Mouse (Mus musculus): ENCODE data around the gene Sgcd. TPM values are rescaled to one million over a fixed set of nuclear protein-coding genes. Genes with fewer than 3 reads are reported as not detected.

The Sgcd gene
- polyA plus RNA-seq, 1 experiment = not detected

GRCm38 (mm10) chr11:47073538-47073937, 915.2 kb downstream of the Sgcd start:
- Histone ChIP-seq H3K4me3 (ENCODE audit: insufficient read depth, low read depth, low read length) (no peak overlapping the region), H3K4me1 (ENCODE audit: control insufficient read depth, insufficient read depth, low read length) (no peaks in the 10 kb centered on the region), H3K27ac (ENCODE audit: insufficient read depth, low read depth, low read length) (no peak overlapping the region)
- TF ChIP-seq CTCF (IDR thresholded peaks at IDR 0.05; ENCODE audit: insufficient read depth, low read depth, low read length) = no peak
- TF ChIP-seq POLR2A (IDR thresholded peaks at IDR 0.05; ENCODE audit: insufficient read depth, low read depth, low read length) = no peak
- 10% methylated on average over 1 of the region's 1 CpGs for WGBS

- TF ChIP-seq CTCF (IDR thresholded peaks at IDR 0.05; ENCODE audit: insufficient read depth, low read depth, low read length) (no peak), POLR2A (IDR thresholded peaks at IDR 0.05; ENCODE audit: insufficient read depth, low read depth, low read length) (no peak)
- Histone ChIP-seq H3K4me3 (ENCODE audit: insufficient read depth, low read depth, low read length) (no peak overlapping the region), H3K27ac (ENCODE audit: insufficient read depth, low read depth, low read length) (no peak overlapping the region), H3K4me1 (ENCODE audit: control insufficient read depth, insufficient read depth, low read length) (no peaks in the 10 kb centered on the region)
- 93% methylated on average over 2 of the region's 2 CpGs for WGBS
Observed at GRCm38 (mm10) chr11:47071161-47071560, 917.6 kb downstream of the Sgcd start.

DNA sequence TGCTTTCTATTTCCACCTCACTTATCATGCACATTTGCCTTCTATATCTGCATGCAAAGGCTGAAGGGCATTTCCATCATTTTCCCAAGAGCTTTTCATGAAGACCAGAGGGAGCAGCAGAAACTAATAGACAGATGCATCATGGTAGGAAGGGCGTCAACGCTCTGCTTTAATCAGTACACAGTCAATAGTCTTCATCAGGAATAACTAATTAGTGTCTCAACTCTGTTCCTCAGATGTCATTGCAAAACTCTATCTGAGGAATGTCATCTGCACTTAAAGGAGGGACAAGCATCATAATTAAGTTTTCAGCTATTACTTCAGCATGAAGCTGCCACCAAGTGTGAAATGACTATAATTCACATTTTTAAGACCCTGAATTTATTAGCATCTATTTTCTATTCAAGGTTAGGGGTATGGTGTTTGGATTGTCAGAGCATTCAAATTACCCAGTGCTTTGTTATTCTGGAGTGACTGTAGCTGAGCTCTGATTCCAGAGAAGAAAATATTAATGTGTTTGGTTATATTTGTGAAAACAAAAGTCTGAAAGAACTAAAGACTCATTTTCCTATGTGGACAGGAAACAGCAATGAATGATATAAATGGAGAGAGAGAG, 918.9 kb downstream of the Sgcd start:
- no peak overlapping the region for H3K4me3 ChIP-seq (ENCODE audit: insufficient read depth, low read depth, low read length)
- 61% methylated on average over 2 of the region's 2 CpGs for WGBS
- no peak for TF ChIP-seq CTCF (IDR thresholded peaks at IDR 0.05; ENCODE audit: insufficient read depth, low read depth, low read length)
- no peak for TF ChIP-seq POLR2A (IDR thresholded peaks at IDR 0.05; ENCODE audit: insufficient read depth, low read depth, low read length)

DNA sequence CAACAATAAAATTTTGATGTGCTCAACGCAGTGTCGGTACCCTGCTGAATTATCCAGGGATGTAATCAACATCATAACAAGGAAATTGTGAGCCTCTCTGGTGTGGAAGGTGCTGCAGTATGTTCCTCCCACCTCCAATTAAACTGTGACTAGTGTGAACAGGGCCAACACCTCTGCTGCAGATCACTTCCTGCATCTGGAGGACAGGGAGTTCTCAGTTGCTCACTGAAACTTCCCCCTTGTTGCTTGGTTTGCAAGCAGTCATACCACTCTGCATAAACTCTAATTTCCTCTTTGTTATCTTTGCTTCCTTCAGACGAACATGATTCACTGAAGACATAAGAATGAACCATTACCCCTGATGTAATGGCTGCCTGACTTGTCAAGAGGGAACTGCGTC, 925.1 kb downstream of the Sgcd start:
- 80% methylated on average over 4 of the region's 4 CpGs for WGBS
- no peaks in the 10 kb centered on the region for H3K4me1 ChIP-seq (ENCODE audit: control insufficient read depth, insufficient read depth, low read length)
- H3K27ac ChIP-seq (ENCODE audit: insufficient read depth, low read depth, low read length) = no peak overlapping the region
- H3K4me3 ChIP-seq (ENCODE audit: insufficient read depth, low read depth, low read length) = no peak overlapping the region
- TF ChIP-seq CTCF (IDR thresholded peaks at IDR 0.05; ENCODE audit: insufficient read depth, low read depth, low read length) = no peak
- TF ChIP-seq POLR2A (IDR thresholded peaks at IDR 0.05; ENCODE audit: insufficient read depth, low read depth, low read length) = no peak

More for the DNA sequence above, 918.9 kb downstream of the Sgcd start:
- Histone ChIP-seq H3K27ac (ENCODE audit: insufficient read depth, low read depth, low read length) (no peak overlapping the region), H3K4me1 (ENCODE audit: control insufficient read depth, insufficient read depth, low read length) (no peaks in the 10 kb centered on the region)

DNA sequence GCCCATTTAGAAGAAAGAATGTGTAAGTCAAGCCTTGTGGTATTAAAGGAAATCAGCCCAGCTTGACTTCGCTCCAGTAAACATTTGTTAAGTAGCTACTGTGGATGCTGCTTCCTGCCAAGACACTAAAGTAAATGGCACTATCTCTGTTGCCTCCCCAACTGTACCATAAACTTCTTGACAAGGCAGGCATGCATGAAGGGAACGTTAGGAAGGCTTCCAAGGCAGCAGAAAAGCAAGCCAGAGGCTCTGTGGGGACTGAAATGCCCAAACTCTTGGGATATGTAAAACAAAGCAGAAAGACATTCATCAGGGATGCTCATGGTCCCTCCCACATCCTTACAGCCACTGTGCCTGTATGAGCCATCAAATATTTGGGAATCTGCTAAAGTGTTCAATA, 938.4 kb downstream of the Sgcd start:
- WGBS = 42% methylated on average over 2 of the region's 2 CpGs
- Histone ChIP-seq H3K4me3 (ENCODE audit: insufficient read depth, low read depth, low read length) (no peak overlapping the region), H3K27ac (ENCODE audit: insufficient read depth, low read depth, low read length) (no peak overlapping the region), H3K4me1 (ENCODE audit: control insufficient read depth, insufficient read depth, low read length) (no peaks in the 10 kb centered on the region)
- TF ChIP-seq CTCF (IDR thresholded peaks at IDR 0.05; ENCODE audit: insufficient read depth, low read depth, low read length) = no peak

DNA sequence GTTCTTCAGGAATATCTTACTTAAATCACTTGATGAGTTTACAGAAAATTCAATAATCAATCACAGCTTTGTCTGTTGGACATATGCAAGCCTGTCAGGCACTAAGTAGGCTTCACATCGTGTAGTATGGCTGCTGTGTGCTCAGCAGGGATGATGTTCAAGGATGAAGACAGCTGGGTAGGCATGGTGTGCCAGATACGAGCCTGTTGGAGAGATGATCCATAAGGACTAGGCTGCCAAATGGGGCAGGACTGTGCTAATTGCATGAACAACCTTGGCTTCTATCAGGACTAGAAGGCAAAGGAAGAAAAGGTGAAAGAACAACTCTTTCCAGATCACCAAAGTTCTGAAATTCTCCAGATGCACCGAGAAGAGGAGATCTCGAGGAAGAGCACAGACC, 939.0 kb downstream of the Sgcd start:
- TF ChIP-seq POLR2A (IDR thresholded peaks at IDR 0.05; ENCODE audit: insufficient read depth, low read depth, low read length) (no peak), CTCF (IDR thresholded peaks at IDR 0.05; ENCODE audit: insufficient read depth, low read depth, low read length) (no peak)
- Histone ChIP-seq H3K4me3 (ENCODE audit: insufficient read depth, low read depth, low read length) (no peak overlapping the region), H3K4me1 (ENCODE audit: control insufficient read depth, insufficient read depth, low read length) (no peaks in the 10 kb centered on the region), H3K27ac (ENCODE audit: insufficient read depth, low read depth, low read length) (no peak overlapping the region)
- WGBS = 85% methylated on average over 4 of the region's 4 CpGs

DNA sequence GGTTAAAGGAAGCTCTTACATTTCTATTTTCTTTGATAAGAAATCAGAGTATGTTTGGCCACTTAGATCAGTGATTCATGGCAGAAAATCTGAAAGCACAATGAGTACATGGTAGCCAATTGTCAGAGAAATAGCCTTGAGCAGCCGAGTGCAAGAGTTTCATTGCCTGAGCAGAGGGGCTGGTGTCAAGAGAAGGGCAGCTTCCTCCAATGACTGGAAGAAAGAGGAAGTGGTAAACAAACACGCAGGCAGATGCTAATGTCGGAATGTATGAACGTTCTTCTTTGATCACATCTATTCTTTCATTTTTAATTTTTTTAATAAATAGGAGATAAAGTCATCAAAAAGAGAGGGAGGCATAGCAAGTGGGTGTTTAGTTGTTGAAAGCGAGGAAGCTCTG, 956.5 kb downstream of the Sgcd start:
- TF ChIP-seq POLR2A (IDR thresholded peaks at IDR 0.05; ENCODE audit: insufficient read depth, low read depth, low read length) = no peak
- no peak for TF ChIP-seq CTCF (IDR thresholded peaks at IDR 0.05; ENCODE audit: insufficient read depth, low read depth, low read length)
- Histone ChIP-seq H3K27ac (ENCODE audit: insufficient read depth, low read depth, low read length) (no peak overlapping the region), H3K4me3 (ENCODE audit: insufficient read depth, low read depth, low read length) (no peak overlapping the region), H3K4me1 (ENCODE audit: control insufficient read depth, insufficient read depth, low read length) (no peaks in the 10 kb centered on the region)
- 90% methylated on average over 5 of the region's 5 CpGs for WGBS

DNA sequence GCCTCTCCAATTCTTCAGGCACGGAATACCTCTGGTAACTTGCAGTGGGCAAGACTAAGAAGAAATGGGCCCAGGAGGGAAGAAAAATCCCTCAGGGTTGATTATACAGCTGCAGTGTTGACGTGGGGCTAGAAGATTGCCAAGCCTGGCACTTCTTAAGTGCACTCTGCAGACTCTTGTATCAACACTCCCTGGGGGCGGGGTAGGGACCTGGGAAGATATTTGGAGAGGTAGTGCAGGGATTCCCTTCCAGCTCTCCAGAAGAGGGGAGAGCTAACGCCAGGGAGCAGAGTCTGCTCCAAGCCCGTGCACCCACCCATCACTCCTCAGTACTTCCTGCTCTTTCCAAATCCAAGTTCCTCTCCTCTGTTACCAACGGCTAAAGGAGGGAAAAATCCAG, 967.9 kb downstream of the Sgcd start:
- TF ChIP-seq POLR2A (IDR thresholded peaks at IDR 0.05; ENCODE audit: insufficient read depth, low read depth, low read length) = no peak
- no peak for TF ChIP-seq CTCF (IDR thresholded peaks at IDR 0.05; ENCODE audit: insufficient read depth, low read depth, low read length)
- Histone ChIP-seq H3K27ac (ENCODE audit: insufficient read depth, low read depth, low read length) (no peak overlapping the region), H3K4me3 (ENCODE audit: insufficient read depth, low read depth, low read length) (no peak overlapping the region), H3K4me1 (ENCODE audit: control insufficient read depth, insufficient read depth, low read length) (no peaks in the 10 kb centered on the region)
- WGBS = 59% methylated on average over 6 of the region's 6 CpGs

- Histone ChIP-seq H3K4me3 (ENCODE audit: insufficient read depth, low read depth, low read length) (no peak overlapping the region), H3K4me1 (ENCODE audit: control insufficient read depth, insufficient read depth, low read length) (no peaks in the 10 kb centered on the region), H3K27ac (ENCODE audit: insufficient read depth, low read depth, low read length) (no peak overlapping the region)
- WGBS = 66% methylated on average over 2 of the region's 2 CpGs
- TF ChIP-seq POLR2A (IDR thresholded peaks at IDR 0.05; ENCODE audit: insufficient read depth, low read depth, low read length) = no peak
- TF ChIP-seq CTCF (IDR thresholded peaks at IDR 0.05; ENCODE audit: insufficient read depth, low read depth, low read length) = no peak
Observed at GRCm38 (mm10) chr11:47018139-47018538, 970.6 kb downstream of the Sgcd start.

DNA sequence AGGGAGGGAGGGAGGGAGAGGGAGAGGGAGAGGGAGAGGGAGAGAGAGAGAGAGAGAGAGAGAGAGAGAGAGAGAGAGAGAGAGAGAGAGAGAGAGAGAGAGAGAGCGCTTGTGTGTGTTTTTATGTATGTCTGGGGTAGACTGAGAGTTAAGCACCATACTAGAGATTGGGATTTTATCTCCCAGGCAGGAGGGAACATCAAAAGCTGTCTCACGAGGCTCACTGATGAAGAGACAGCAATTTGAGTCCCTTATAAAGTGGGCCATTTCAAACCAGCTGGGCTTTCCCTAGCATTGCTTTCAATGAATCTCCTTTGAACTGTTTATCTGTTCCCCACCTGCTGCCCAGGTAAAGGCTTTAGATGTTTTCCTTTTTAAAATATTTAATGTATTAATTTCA, 973.1 kb downstream of the Sgcd start:
- 82% methylated on average over 2 of the region's 2 CpGs for WGBS
- TF ChIP-seq POLR2A (IDR thresholded peaks at IDR 0.05; ENCODE audit: insufficient read depth, low read depth, low read length) (no peak), CTCF (IDR thresholded peaks at IDR 0.05; ENCODE audit: insufficient read depth, low read depth, low read length) (no peak)
- Histone ChIP-seq H3K4me1 (ENCODE audit: control insufficient read depth, insufficient read depth, low read length) (no peaks in the 10 kb centered on the region), H3K27ac (ENCODE audit: insufficient read depth, low read depth, low read length) (no peak overlapping the region), H3K4me3 (ENCODE audit: insufficient read depth, low read depth, low read length) (no peak overlapping the region)

All from olfactory bulb, adult 2 months (tissue).